Mouse (Mus musculus) spleen, adult 2 months (tissue): ENCODE measurements at regions not wholly inside any gene's neighbourhood (a gene's known extent, or its start where the extent isn't known, plus 50 kb on each side); places are given as distances from the start of the nearest gene placed in this dataset.

Experiments
- CTCF ChIP-seq: fragments of 200-500 bp; IDR thresholded peaks from 2 replicates; pipeline ENCODE4 v1.5.1; 2011; ENCODE audit warnings: mild to moderate bottlenecking, inconsistent platforms; ENCODE audit not compliant: insufficient read depth, insufficient read length, insufficient replicate concordance; ENCODE audit errors: extremely low read depth
- POLR2A ChIP-seq: fragments of 200-500 bp; IDR thresholded peaks from 2 replicates; pipeline ENCODE4 v1.6.1; 2011; ENCODE audit warnings: low read depth, low read length, inconsistent platforms

GRCm38 (mm10) chr8:53954476-53955158, 122.8 kb upstream of the Vegfc start:
- TF ChIP-seq POLR2A (no peak), CTCF (no peak)
